22 mouse cellular contexts compared by ENCODE assay signal in genomic region chr2:72471415-72472070, GRCm38 (mm10). TPM values are rescaled to one million over a fixed set of nuclear protein-coding genes. Genes with fewer than 3 reads are reported as not detected.
DNase-seq lines count a peak whose midpoint lies in the region; ATAC-seq and TF ChIP-seq lines count a peak whose summit lies in the region.
"Had no signal": no experiment of that assay in that cellular context is flagged by ENCODE, and none has a peak within 500 bp of the region (broad histone marks: within the 10 kb centered on the region; RNA-seq: fewer than 3 reads in every experiment).

No protein-coding gene starts in this region.

- no peak overlapping the region for H3ac ChIP-seq in myocyte (ENCODE audit: control insufficient read depth, insufficient read length)

- H3K4me1 ChIP-seq in embryonic facial prominence, embryonic 10.5 days, result peaks cover 20% of the 10 kb centered on the region
- peaks cover 15% of the 10 kb centered on the region for H3K4me1 ChIP-seq in limb, embryonic 10.5 days
- peaks cover 3% of the 10 kb centered on the region; the same call in 1 of the 2 replicates for H3K4me1 ChIP-seq in forebrain, postnatal 0 days (ENCODE audit: insufficient read depth)
- peaks cover 3% of the 10 kb centered on the region; the same call in 1 of the 2 replicates for H3K4me1 ChIP-seq in midbrain, embryonic 16.5 days (ENCODE audit: control insufficient read depth, insufficient read depth, low read length)

- 59% methylated on average over 16 of the region's 16 CpGs for WGBS in embryonic facial prominence, embryonic 10.5 days
- WGBS in limb, embryonic 10.5 days, result 55% methylated on average over 16 of the region's 16 CpGs
- WGBS in forebrain, postnatal 0 days, result 83% methylated on average over 16 of the region's 16 CpGs
- WGBS in midbrain, embryonic 16.5 days, result 84% methylated on average over 16 of the region's 16 CpGs

- peaks cover 25% of the 10 kb centered on the region for H3K27me3 ChIP-seq in embryonic facial prominence, embryonic 10.5 days (replicated peaks; ENCODE audit: low read depth, poor library complexity, severe bottlenecking)
- H3K27me3 ChIP-seq in limb, embryonic 10.5 days (ENCODE audit: low read depth, poor library complexity, severe bottlenecking), result no peaks in the 10 kb centered on the region
- no peaks in the 10 kb centered on the region for H3K27me3 ChIP-seq in myocyte (ENCODE audit: control insufficient read depth, insufficient read depth, insufficient read length)
- H3K27me3 ChIP-seq in forebrain, postnatal 0 days (ENCODE audit: insufficient read depth, low read length), result no peaks in the 10 kb centered on the region
- H3K27me3 ChIP-seq in midbrain, embryonic 16.5 days (ENCODE audit: control insufficient read depth, insufficient read depth, low read depth, low read length), result peaks cover 7% of the 10 kb centered on the region
- H3K27me3 ChIP-seq: CH12.LX had no signal

- no peak for TF ChIP-seq CTCF in forebrain, postnatal 0 days (IDR thresholded peaks at IDR 0.05; ENCODE audit: low read depth)

- ATAC-seq in forebrain, postnatal 0 days, result no peak
- ATAC-seq in midbrain, embryonic 16.5 days, result no peak
- ATAC-seq: hindbrain, embryonic 16.5 days; inflammation-experienced regulatory T-cells, adult 6 months had no signal

- TF ChIP-seq POLR2A in myocyte (IDR thresholded peaks at IDR 0.05; ENCODE audit: insufficient read length, low read depth), result no peak

- peak overlapping the region; percentile 73 for H3K4me2 ChIP-seq in myocyte (ENCODE audit: low read depth)
- no peak overlapping the region for H3K4me2 ChIP-seq in forebrain, postnatal 0 days (ENCODE audit: low read depth)
- H3K4me2 ChIP-seq in midbrain, embryonic 16.5 days (ENCODE audit: low read length), result no peak overlapping the region
- H3K4me2 ChIP-seq: forebrain, embryonic 12.5 days; hindbrain, embryonic 12.5 days had no signal

- peak overlapping the region; percentile 32 for H3K27ac ChIP-seq in embryonic facial prominence, embryonic 10.5 days (replicated peaks)
- peak overlapping the region; percentile 74 for H3K27ac ChIP-seq in limb, embryonic 10.5 days
- H3K27ac ChIP-seq in forebrain, postnatal 0 days (ENCODE audit: low read depth, low read length), result no peak overlapping the region
- no peak overlapping the region for H3K27ac ChIP-seq in midbrain, embryonic 16.5 days (ENCODE audit: low read length)
- H3K27ac ChIP-seq: forebrain, embryonic 12.5 days; gastrocnemius, adult 2 months; heart, embryonic 10.5 days; hindbrain, embryonic 12.5 days had no signal

- H3K36me3 ChIP-seq in embryonic facial prominence, embryonic 10.5 days (replicated peaks), result no peaks in the 10 kb centered on the region
- no peaks in the 10 kb centered on the region for H3K36me3 ChIP-seq in limb, embryonic 10.5 days
- H3K36me3 ChIP-seq in myocyte (ENCODE audit: control insufficient read depth, insufficient read depth), result no peaks in the 10 kb centered on the region
- H3K36me3 ChIP-seq in forebrain, postnatal 0 days (ENCODE audit: insufficient read depth), result no peaks in the 10 kb centered on the region
- no peaks in the 10 kb centered on the region for H3K36me3 ChIP-seq in midbrain, embryonic 16.5 days (ENCODE audit: control insufficient read depth, insufficient read depth, low read length)
- H3K36me3 ChIP-seq: forebrain, embryonic 12.5 days; heart, embryonic 10.5 days; hindbrain, embryonic 12.5 days had no signal

- H3K9me3 ChIP-seq in embryonic facial prominence, embryonic 10.5 days, result no peaks in the 10 kb centered on the region
- no peaks in the 10 kb centered on the region for H3K9me3 ChIP-seq in limb, embryonic 10.5 days (replicated peaks)
- H3K9me3 ChIP-seq in forebrain, postnatal 0 days (ENCODE audit: low read length), result no peaks in the 10 kb centered on the region
- no peaks in the 10 kb centered on the region for H3K9me3 ChIP-seq in midbrain, embryonic 16.5 days (replicated peaks; ENCODE audit: control insufficient read depth, low read length, poor library complexity, severe bottlenecking)
- H3K9me3 ChIP-seq: forebrain, embryonic 12.5 days; heart, embryonic 10.5 days; hindbrain, embryonic 12.5 days had no signal

- H3K79me2 ChIP-seq in myocyte (ENCODE audit: control insufficient read depth, insufficient read depth), result peaks cover 3% of the 10 kb centered on the region

- DNase-seq in 416B (ENCODE audit: low read depth), result peak; percentile 80
- peak; percentile 52 for DNase-seq in embryonic facial prominence, embryonic 10.5 days (ENCODE audit: low spot score)
- DNase-seq in limb, embryonic 10.5 days (ENCODE audit: low spot score), result peak; percentile 35
- no peak for DNase-seq in embryo, embryonic 9.5 days (ENCODE audit: extremely low spot score)
- no peak for DNase-seq in forebrain, postnatal 0 days
- DNase-seq in ovary, adult 18-20 months (ENCODE audit: low spot score), result no peak
- DNase-seq: adrenal gland, adult 8-10 months; adrenal gland, postnatal 36 days; cerebellum, adult 8-10 months; cerebellum, postnatal 25 days; gastrocnemius, adult 2 months; gastrocnemius, postnatal 25 days; heart, postnatal 10 days; heart, postnatal 4 days had no signal

- H3K9ac ChIP-seq in forebrain, postnatal 0 days, result no peak overlapping the region
- H3K9ac ChIP-seq in midbrain, embryonic 16.5 days (ENCODE audit: low read depth, low read length), result no peak overlapping the region
- H3K9ac ChIP-seq: forebrain, embryonic 12.5 days; hindbrain, embryonic 12.5 days had no signal

- no peak overlapping the region for H3K4me3 ChIP-seq in embryonic facial prominence, embryonic 10.5 days
- no peak overlapping the region for H3K4me3 ChIP-seq in limb, embryonic 10.5 days
- no peak overlapping the region for H3K4me3 ChIP-seq in myocyte
- H3K4me3 ChIP-seq in forebrain, postnatal 0 days (ENCODE audit: low read depth, low read length), result no peak overlapping the region
- no peak overlapping the region for H3K4me3 ChIP-seq in midbrain, embryonic 16.5 days (ENCODE audit: low read depth, low read length)
- H3K4me3 ChIP-seq: forebrain, embryonic 12.5 days; gastrocnemius, adult 2 months; heart, embryonic 10.5 days; hindbrain, embryonic 12.5 days had no signal

TF ChIP-seq in myocyte, 11 proteins besides CTCF, POLR2A, EP300 and RAD21:
- TF ChIP-seq REST (IDR thresholded peaks at IDR 0.05; ENCODE audit: insufficient read depth, insufficient read length) (no peak), E2F4 (IDR thresholded peaks at IDR 0.05; ENCODE audit: insufficient read depth) (no peak), MYOG (IDR thresholded peaks at IDR 0.05; ENCODE audit: control insufficient read depth in 1 of 3, insufficient read depth in 1 of 3, insufficient read length in 2 of 3, low read depth in 2 of 3) (no peak), SRF (IDR thresholded peaks at IDR 0.05; ENCODE audit: control insufficient read depth, insufficient read length, low read depth) (no peak), USF1 (IDR thresholded peaks at IDR 0.05; ENCODE audit: low read depth) (no peak), TCF3 (IDR thresholded peaks at IDR 0.05; ENCODE audit: insufficient read length, low read depth) (no peak), TCF12 (IDR thresholded peaks at IDR 0.05; ENCODE audit: insufficient read depth, poor library complexity, severe bottlenecking) (no peak), POLR2AphosphoS2 (IDR thresholded peaks at IDR 0.05; ENCODE audit: insufficient read length, low read depth) (no peak), MAX (IDR thresholded peaks at IDR 0.05; ENCODE audit: low read depth) (no peak), CEBPB (IDR thresholded peaks at IDR 0.05; ENCODE audit: insufficient read depth, poor library complexity, severe bottlenecking) (no peak)

RNA-seq across cellular contexts. Expression of gene Cdca7, which starts 4.4 kb away (rescaled TPM):
- polyA plus RNA-seq in embryonic facial prominence, embryonic 10.5 days (2016; fragmentation: Nextera tagmentation; extraction: Ambion mirVana), result 252 and 257 TPM in 2 replicates
- 290 and 298 TPM in 2 replicates for polyA plus RNA-seq in limb, embryonic 10.5 days (2016; fragmentation: Nextera tagmentation; extraction: Ambion mirVana)
- polyA plus RNA-seq in myocyte (2012; fragmentation: generic; extraction: Trizol), result 5.1 TPM
- total RNA-seq in forebrain, postnatal 0 days (2014; rRNA removed), result 21.9 and 28.9 TPM in 2 replicates
- polyA plus RNA-seq in forebrain, postnatal 0 days (2015; fragmentation: Nextera tagmentation; extraction: Ambion mirVana), result 15.6 and 20.6 TPM in 2 replicates
- polyA plus RNA-seq in midbrain, embryonic 16.5 days (2015; fragmentation: Nextera tagmentation; extraction: Ambion mirVana), result 14.2 and 21.5 TPM in 2 replicates

Comparison
In these comparisons a context has a peak if more than half of its experiments do, and no peak if none do; other contexts are left out.
1. DNase-seq: peak in 416B (single experiment), embryonic facial prominence, embryonic 10.5 days (single experiment) and limb, embryonic 10.5 days (single experiment); none in embryo, embryonic 9.5 days (single experiment), forebrain, postnatal 0 days (single experiment) and ovary, adult 18-20 months (single experiment).
2. H3K27ac ChIP-seq: peak in embryonic facial prominence, embryonic 10.5 days (single experiment) and limb, embryonic 10.5 days (single experiment); none in forebrain, postnatal 0 days (single experiment) and midbrain, embryonic 16.5 days (single experiment).
3. RNA of gene Cdca7, which starts 4.4 kb away (polyA plus RNA-seq): 290 to 298 TPM in limb, embryonic 10.5 days and 252 to 257 TPM in embryonic facial prominence, embryonic 10.5 days; 15.6 to 20.6 TPM in forebrain, postnatal 0 days, 14.2 to 21.5 TPM in midbrain, embryonic 16.5 days and 5.1 TPM in myocyte (single experiment); every median in the first group is over 10 times any median in the second.